Mouse (Mus musculus) bone marrow, adult 2 months (tissue): ENCODE results near the gene Zfp184.

ENCODE experiments used
- CTCF ChIP-seq: fragments of 200-500 bp; IDR thresholded peaks from 2 replicates; pipeline ENCODE4 v1.5.1; 2011; ENCODE audit warnings: low read length, control low read depth; ENCODE audit not compliant: control insufficient read depth, insufficient read depth
- POLR2A ChIP-seq: fragments of 200-500 bp; IDR thresholded peaks from 2 replicates; pipeline ENCODE4 v1.6.1; 2011; ENCODE audit warnings: low read depth, mild to moderate bottlenecking, control low read depth, low read length, borderline replicate concordance; ENCODE audit not compliant: control insufficient read depth

DNA sequence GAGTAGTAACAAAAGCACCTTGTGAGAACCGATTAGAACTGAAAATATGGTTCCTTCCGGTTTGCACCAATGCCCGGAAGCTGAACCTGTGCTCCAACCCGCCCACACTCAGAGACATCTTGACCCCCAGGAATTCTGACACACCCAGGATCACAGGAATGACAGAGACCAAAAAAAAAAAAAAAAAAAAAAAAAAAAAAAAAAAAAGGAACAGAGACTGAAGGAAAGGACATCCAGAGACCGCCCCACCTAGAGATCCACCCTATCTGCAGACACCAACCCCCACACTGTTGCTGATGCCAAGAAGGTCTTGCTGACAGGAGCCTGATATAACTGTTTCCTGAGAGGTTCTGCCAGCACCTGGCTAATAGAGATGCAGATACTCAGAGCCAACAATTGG, 47.7 kb downstream of the Zfp184 start:
- TF ChIP-seq CTCF, result no peak
- no peak for TF ChIP-seq POLR2A
